Mouse (Mus musculus) MEL (cell line): ENCODE measurements around the gene Krt13. TPM values are rescaled to one million over a fixed set of nuclear protein-coding genes. Genes with fewer than 3 reads are reported as not detected.

Source experiments
- DNase-seq: peaks from one replicate; pipeline ENCODE4 v3.0.0; 2011; ENCODE audit warnings: low read depth, low spot score
- H3K27ac ChIP-seq: 2 replicates; pipeline ENCODE4 v1.5.1; 2012; ENCODE audit warnings: low read depth, mild to moderate bottlenecking, control low read depth, low read length, moderate library complexity; ENCODE audit not compliant: control insufficient read depth
- H3K27me3 ChIP-seq, 2 experiments: fragments of 150-350 bp in 1 of 2; sonication (generic) in 1 of 2; 2 replicates each; pipeline ENCODE4 v1.6.1; 2012; ENCODE audit warnings: low read length in 2 of 2, mild to moderate bottlenecking in 2 of 2, improper control_type of control experiment in 1 of 2, moderate library complexity in 1 of 2; ENCODE audit not compliant: insufficient read depth in 2 of 2, control insufficient read depth in 1 of 2
- H3K36me3 ChIP-seq, 2 experiments: 2 replicates each; pipeline ENCODE4 v1.6.1; 2012 to 2014; ENCODE audit warnings: low read length in 2 of 2, improper control_type of control experiment in 1 of 2, inconsistent platforms in 1 of 2, mild to moderate bottlenecking in 1 of 2; ENCODE audit not compliant: insufficient read depth in 2 of 2, control insufficient read depth in 1 of 2
- H3K4me1 ChIP-seq, 2 experiments: fragments of 150-350 bp in 1 of 2; sonication (generic) in 1 of 2; 2 replicates each; pipeline ENCODE4 v1.6.1; 2012; ENCODE audit warnings: low read length in 2 of 2, improper control_type of control experiment in 1 of 2, mild to moderate bottlenecking in 1 of 2; ENCODE audit not compliant: insufficient read depth in 2 of 2, control insufficient read depth in 1 of 2
- H3K4me3 ChIP-seq, 2 experiments: fragments of 150-350 bp in 1 of 2; sonication (generic) in 1 of 2; 2 replicates each; pipeline ENCODE4 v1.5.1; 2012; ENCODE audit warnings: low read depth in 2 of 2, low read length in 2 of 2, mild to moderate bottlenecking in 2 of 2, moderate library complexity in 2 of 2, control low read depth in 1 of 2, improper control_type of control experiment in 1 of 2; ENCODE audit not compliant: control insufficient read depth in 1 of 2, insufficient read depth in 1 of 2
- H3K79me2 ChIP-seq: 2 replicates; pipeline ENCODE4 v1.6.1; 2012; ENCODE audit warnings: mild to moderate bottlenecking, low read length, moderate library complexity; ENCODE audit not compliant: control insufficient read depth, poor library complexity, insufficient read depth
- H3K9ac ChIP-seq: 2 replicates; pipeline ENCODE4 v1.6.1; 2012; ENCODE audit warnings: low read depth, mild to moderate bottlenecking, control low read depth, low read length, moderate library complexity; ENCODE audit not compliant: control insufficient read depth, poor library complexity, severe bottlenecking
- H3K9me3 ChIP-seq: fragments of 150-350 bp; sonication (generic); replicated peaks from 2 replicates; pipeline ENCODE4 v1.6.1; 2012; ENCODE audit warnings: mild to moderate bottlenecking, low read length, improper control_type of control experiment, moderate library complexity; ENCODE audit not compliant: insufficient read depth
- CHD1 ChIP-seq: IDR thresholded peaks from 2 replicates; pipeline ENCODE4 v1.6.1; 2012; ENCODE audit warnings: low read depth, mild to moderate bottlenecking, inconsistent platforms, low read length, improper control_type of control experiment
- CHD2 ChIP-seq: IDR thresholded peaks from 2 replicates; pipeline ENCODE4 v1.6.1; 2011; ENCODE audit warnings: low read length, improper control_type of control experiment
- EP300 ChIP-seq, 2 experiments: IDR thresholded peaks; 2 replicates each; pipeline ENCODE4 v1.6.1; 2011; ENCODE audit warnings: improper control_type of control experiment in 2 of 2, low read length in 2 of 2, low read depth in 1 of 2, mild to moderate bottlenecking in 1 of 2
- ETS1 ChIP-seq: IDR thresholded peaks from 2 replicates; pipeline ENCODE4 v1.6.1; 2012; ENCODE audit warnings: low read depth, mild to moderate bottlenecking, inconsistent platforms, low read length, improper control_type of control experiment, moderate library complexity
- JUND ChIP-seq: IDR thresholded peaks from 2 replicates; pipeline ENCODE4 v1.6.1; 2011; ENCODE audit warnings: low read depth, mild to moderate bottlenecking, improper control_type of control experiment, low read length
- KAT2A ChIP-seq: conservative IDR thresholded peaks from 2 replicates; pipeline ENCODE4 v1.6.1; 2012; ENCODE audit warnings: low read depth, low read length, improper control_type of control experiment, inconsistent platforms
- MAFK ChIP-seq: IDR thresholded peaks from 2 replicates; pipeline ENCODE4 v1.6.1; 2011; ENCODE audit warnings: low read depth, mild to moderate bottlenecking, low read length, improper control_type of control experiment, borderline replicate concordance
- MAX ChIP-seq: IDR thresholded peaks from 2 replicates; pipeline ENCODE4 v1.6.1; 2011; ENCODE audit warnings: low read length, improper control_type of control experiment
- MAZ ChIP-seq: IDR thresholded peaks from 2 replicates; pipeline ENCODE4 v1.6.1; 2012; ENCODE audit warnings: low read depth, mild to moderate bottlenecking, inconsistent platforms, low read length, improper control_type of control experiment
- MXI1 ChIP-seq: IDR thresholded peaks from 2 replicates; pipeline ENCODE4 v1.6.1; 2011; ENCODE audit warnings: mild to moderate bottlenecking, low read depth, low read length, improper control_type of control experiment
- NELFE ChIP-seq: IDR thresholded peaks from 2 replicates; pipeline ENCODE4 v1.6.1; 2011; ENCODE audit warnings: low read depth, low read length, improper control_type of control experiment
- POLR2A ChIP-seq, 2 experiments: IDR thresholded peaks; 2 replicates each; pipeline ENCODE4 v1.6.1; 2011 to 2012; ENCODE audit warnings: low read length in 2 of 2, mild to moderate bottlenecking in 2 of 2, control low read depth in 1 of 2, improper control_type of control experiment in 1 of 2, low read depth in 1 of 2, moderate library complexity in 1 of 2; ENCODE audit not compliant: control insufficient read depth in 1 of 2, insufficient read depth in 1 of 2, poor library complexity in 1 of 2
- RCOR1 ChIP-seq: IDR thresholded peaks from 2 replicates; pipeline ENCODE4 v1.6.1; 2012; ENCODE audit warnings: low read depth, mild to moderate bottlenecking, inconsistent platforms, low read length, improper control_type of control experiment
- SIN3A ChIP-seq: IDR thresholded peaks from 2 replicates; pipeline ENCODE4 v1.6.1; 2012; ENCODE audit warnings: low read length, improper control_type of control experiment, inconsistent platforms
- SMC3 ChIP-seq: IDR thresholded peaks from 2 replicates; pipeline ENCODE4 v1.6.1; 2011; ENCODE audit warnings: low read depth, low read length, improper control_type of control experiment
- TBP ChIP-seq: IDR thresholded peaks from 2 replicates; pipeline ENCODE4 v1.8.0; 2011; ENCODE audit warnings: low read depth, low read length, improper control_type of control experiment
- USF1 ChIP-seq: IDR thresholded peaks from 2 replicates; pipeline ENCODE4 v1.6.1; 2014; ENCODE audit warnings: low read depth, mild to moderate bottlenecking, inconsistent platforms, low read length, improper control_type of control experiment, moderate library complexity
- ZC3H11A ChIP-seq: IDR thresholded peaks from 2 replicates; pipeline ENCODE4 v1.6.1; 2012; ENCODE audit warnings: low read depth, mild to moderate bottlenecking, inconsistent platforms, low read length, improper control_type of control experiment
- ZMIZ1 ChIP-seq: IDR thresholded peaks from 2 replicates; pipeline ENCODE4 v1.6.1; 2012; ENCODE audit warnings: low read depth, mild to moderate bottlenecking, inconsistent platforms, low read length, improper control_type of control experiment, moderate library complexity
- polyA plus RNA-seq, 2 experiments: library from polyadenylated mRNA; stranded (reverse) in 1 of 2; unstranded in 1 of 2; fragments of >175 nt in 1 of 2; fragments of >200 nt in 1 of 2; gene quantifications; 2 replicates each; pipeline versions ENCODE4 v1.2.1 to v1.2.4; 2012; ENCODE audit warnings: low replicate concordance in 2 of 2, low read depth in 1 of 2; ENCODE audit not compliant: insufficient read length in 2 of 2, insufficient read depth in 1 of 2, missing spikeins in 1 of 2
- total RNA-seq: library from RNA; depleted of rRNA; stranded (reverse); fragments of 300-350 nt; gene quantifications from 2 replicates; pipeline ENCODE4 v1.2.3, GENCODE M21; 2012

Krt13 gene
- total and polyA plus RNA-seq, 3 experiments = not detected

- Histone ChIP-seq H3K36me3 (no peaks in the 10 kb centered on the region), H3K27ac (no peak within 1 kb of the TSS), H3K4me3 (no peak within 1 kb of the TSS), H3K79me2 (no peaks in the 10 kb centered on the region), H3K9ac (no peak within 1 kb of the TSS), H3K9me3 (no peaks in the 10 kb centered on the region), H3K4me1 (no peaks in the 10 kb centered on the region), H3K27me3 (no peaks in the 10 kb centered on the region)
- no peak for DNase-seq
- TF ChIP-seq TBP (no peak), MAFK (no peak), SMC3 (no peak), MAX (no peak), MAZ (no peak), ZMIZ1 (no peak), JUND (no peak), ETS1 (no peak), ZC3H11A (no peak), USF1 (no peak), POLR2A (IDR thresholded peaks at IDR 0.05; ENCODE audit: control insufficient read depth in 1 of 2, insufficient read depth in 1 of 2, low read depth in 1 of 2, low read length in 2 of 2, poor library complexity in 1 of 2) (no peak), MXI1 (no peak), NELFE (no peak), KAT2A (no peak)
Measured at GRCm38 (mm10) chr11:100105576-100106122, 15.7 kb downstream of the Krt13 start, which contains the start of gene Krt36. Krt36 (minus strand) TSS chr11:100105626.

GRCm38 (mm10) chr11:100102693-100103429 is 18.5 kb downstream of the Krt13 start:
- no peak for DNase-seq
- no peaks in the 10 kb centered on the region for H3K9me3 ChIP-seq

More at GRCm38 (mm10) chr11:100102693-100103429, 18.5 kb downstream of the Krt13 start:
- Histone ChIP-seq H3K79me2 (no peaks in the 10 kb centered on the region), H3K4me1 (no peaks in the 10 kb centered on the region), H3K36me3 (no peaks in the 10 kb centered on the region), H3K9ac (no peak overlapping the region), H3K4me3 (no peak overlapping the region), H3K27me3 (no peaks in the 10 kb centered on the region), H3K27ac (no peak overlapping the region)
- no peak for TF ChIP-seq CHD2
- no peak for TF ChIP-seq RCOR1
- TF ChIP-seq EP300 (IDR thresholded peaks at IDR 0.05; ENCODE audit: low read depth in 1 of 2, low read length in 2 of 2) = no peak
- no peak for TF ChIP-seq SIN3A
- TF ChIP-seq CHD1 = no peak
